Mouse (Mus musculus) embryonic facial prominence, embryonic 15.5 days (tissue): ENCODE data around the gene Bcam. TPM values are rescaled to one million over a fixed set of nuclear protein-coding genes. Genes with fewer than 3 reads are reported as not detected.

Experiments used
- ATAC-seq: fragments of 200-750 bp; cut with Nextera tagmentation; 2 replicates; pipeline ENCODE4 v1.8.0; 2017; ENCODE audit warnings: low read depth, moderate TSS enrichment; ENCODE audit not compliant: insufficient number of reproducible peaks, low FRiP score, low TSS enrichment
- H3K27ac ChIP-seq: fragments of 300-500 bp; sonication (generic); replicated peaks from 2 replicates; pipeline ENCODE4 v1.5.1; 2015; ENCODE audit warnings: mild to moderate bottlenecking, inconsistent platforms
- H3K27me3 ChIP-seq: fragments of 300-500 bp; sonication (generic); 2 replicates; pipeline ENCODE4 v1.6.1; 2015; ENCODE audit warnings: inconsistent platforms
- H3K36me3 ChIP-seq: fragments of 300-500 bp; sonication (generic); 2 replicates; pipeline ENCODE4 v1.6.1; 2015; ENCODE audit warnings: mild to moderate bottlenecking, inconsistent platforms
- H3K4me1 ChIP-seq: fragments of 300-500 bp; sonication (generic); 2 replicates; pipeline ENCODE4 v1.6.1; 2015; ENCODE audit warnings: inconsistent platforms
- H3K4me2 ChIP-seq: fragments of 300-500 bp; sonication (generic); replicated peaks from 2 replicates; pipeline ENCODE4 v1.6.1; 2015; ENCODE audit warnings: mild to moderate bottlenecking, inconsistent platforms
- H3K4me3 ChIP-seq: fragments of 300-500 bp; sonication (generic); replicated peaks from 2 replicates; pipeline ENCODE4 v1.5.1; 2015; ENCODE audit warnings: mild to moderate bottlenecking, inconsistent platforms
- H3K9ac ChIP-seq: fragments of 300-500 bp; sonication (generic); 2 replicates; pipeline ENCODE4 v1.6.1; 2015; ENCODE audit warnings: inconsistent platforms
- H3K9me3 ChIP-seq: fragments of 300-500 bp; sonication (generic); replicated peaks from 2 replicates; pipeline ENCODE4 v1.6.1; 2016; ENCODE audit warnings: inconsistent platforms
- WGBS: fragments of 180-500 bp; shearing (Covaris S2); methylation state at CpG from one replicate; pipeline ENCODE4 v1.1.7; 2015; 5-methylcytosine and 5-hydroxymethylcytosine counted together
- polyA plus RNA-seq: library from polyadenylated mRNA; unstranded; fragments of >200 nt; fragmentation: Nextera tagmentation; extraction: Ambion mirVana; gene quantifications from 2 replicates; pipeline ENCODE4 v1.2.1, GENCODE M21; 2015

Gene Bcam
- polyA plus RNA-seq, 1 experiment from 2014 or later = 158 TPM

- WGBS = 73% methylated on average over 8 of the region's 8 CpGs
- H3K4me3 ChIP-seq = no peak overlapping the region
- no peak for ATAC-seq
- H3K4me1 ChIP-seq = peaks cover 28% of the 10 kb centered on the region
- H3K9ac ChIP-seq = no peak overlapping the region
- no peaks in the 10 kb centered on the region for H3K27me3 ChIP-seq
- H3K36me3 ChIP-seq = peaks cover 5% of the 10 kb centered on the region; the same call in 1 of the 2 replicates
- no peak overlapping the region for H3K27ac ChIP-seq
- H3K9me3 ChIP-seq = no peaks in the 10 kb centered on the region
- H3K4me2 ChIP-seq = no peak overlapping the region
These were observed 18.2 kb downstream of the Bcam start for GRCm38 (mm10) chr7:19752652-19753051.

DNA sequence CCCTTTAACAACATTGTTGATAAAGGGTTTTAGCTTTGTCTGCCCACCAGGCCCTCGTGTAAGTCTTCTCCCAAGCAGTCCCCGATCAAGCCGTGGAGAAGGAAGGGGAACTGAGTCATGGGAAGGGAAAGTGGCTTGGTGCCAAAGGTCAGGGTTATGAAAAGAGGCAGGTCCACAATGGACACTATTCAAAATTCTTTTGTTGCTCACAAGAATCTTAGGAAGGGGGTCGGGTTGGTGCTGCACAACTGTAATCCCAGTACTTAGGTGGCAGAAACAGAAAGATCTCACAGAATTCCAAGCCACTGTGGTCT lies 19.8 kb downstream of the Bcam start:
- H3K27ac ChIP-seq = no peak overlapping the region
- peaks cover 40% of the 10 kb centered on the region for H3K4me1 ChIP-seq

DNA sequence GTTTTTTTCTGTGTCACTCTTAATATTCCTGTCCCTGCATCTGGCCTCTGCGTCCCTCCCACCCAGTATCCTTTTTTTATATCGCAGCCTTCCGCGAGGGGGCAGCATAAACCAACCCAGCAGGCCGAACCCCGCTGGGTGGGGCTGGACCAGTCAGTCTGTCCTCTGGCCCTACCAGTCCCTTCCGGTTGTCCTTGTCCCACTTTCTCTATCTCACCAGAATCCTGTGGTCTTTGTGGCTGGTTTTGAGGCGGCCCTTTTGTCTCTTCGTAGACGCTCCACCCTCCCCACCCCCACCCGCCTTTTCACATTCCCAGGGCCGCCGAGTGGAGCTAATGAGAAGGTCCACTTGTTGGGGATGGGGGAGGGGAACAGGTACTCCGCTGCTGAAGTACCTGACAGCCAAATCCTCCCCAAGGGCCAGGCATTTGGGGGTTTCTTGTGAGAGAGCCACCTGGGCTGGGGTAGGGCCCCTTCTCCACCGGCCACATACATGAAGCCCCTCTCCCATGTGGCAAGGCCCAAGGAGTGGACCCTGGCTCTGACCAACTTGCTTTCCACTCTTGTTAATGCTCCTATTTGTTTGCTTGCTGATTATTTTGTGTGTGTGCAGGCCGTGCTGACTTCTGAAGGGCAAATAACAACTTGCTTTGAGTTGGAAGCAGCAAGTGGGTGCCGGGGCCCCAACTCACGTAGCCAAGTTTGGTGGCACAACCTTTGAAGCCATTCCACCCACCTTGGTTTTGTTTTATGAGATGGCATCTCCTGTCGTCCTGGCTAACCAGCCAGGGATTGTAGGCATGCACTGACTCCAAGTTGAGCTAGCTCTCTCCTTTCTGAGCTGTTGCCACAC lies 20.4 kb downstream of the Bcam start, which contains the start of gene Nectin2:
Gene Nectin2, minus strand, starts transcription at position 267 of the 853 bp plus-strand sequence.
- WGBS = 15% methylated on average over 19 of the region's 19 CpGs
- Histone ChIP-seq H3K36me3 (no peaks in the 10 kb centered on the region), H3K27me3 (no peaks in the 10 kb centered on the region), H3K9ac (peak within 1 kb of the TSS; percentile 75), H3K27ac (peak within 1 kb of the TSS; percentile 96), H3K9me3 (no peaks in the 10 kb centered on the region), H3K4me2 (peak within 1 kb of the TSS; percentile 74), H3K4me1 (peaks cover 40% of the 10 kb centered on the region), H3K4me3 (peak within 1 kb of the TSS; percentile 87)
- ATAC-seq = peak; percentile 27; the same call in 1 of the 2 replicates

More for the DNA sequence above, 19.8 kb downstream of the Bcam start:
- WGBS = 43% methylated on average over 4 of the region's 4 CpGs
- Histone ChIP-seq H3K9ac (no peak overlapping the region), H3K9me3 (no peaks in the 10 kb centered on the region), H3K27me3 (no peaks in the 10 kb centered on the region), H3K4me2 (no peak overlapping the region), H3K36me3 (no peaks in the 10 kb centered on the region), H3K4me3 (no peak overlapping the region)
- no peak for ATAC-seq

DNA sequence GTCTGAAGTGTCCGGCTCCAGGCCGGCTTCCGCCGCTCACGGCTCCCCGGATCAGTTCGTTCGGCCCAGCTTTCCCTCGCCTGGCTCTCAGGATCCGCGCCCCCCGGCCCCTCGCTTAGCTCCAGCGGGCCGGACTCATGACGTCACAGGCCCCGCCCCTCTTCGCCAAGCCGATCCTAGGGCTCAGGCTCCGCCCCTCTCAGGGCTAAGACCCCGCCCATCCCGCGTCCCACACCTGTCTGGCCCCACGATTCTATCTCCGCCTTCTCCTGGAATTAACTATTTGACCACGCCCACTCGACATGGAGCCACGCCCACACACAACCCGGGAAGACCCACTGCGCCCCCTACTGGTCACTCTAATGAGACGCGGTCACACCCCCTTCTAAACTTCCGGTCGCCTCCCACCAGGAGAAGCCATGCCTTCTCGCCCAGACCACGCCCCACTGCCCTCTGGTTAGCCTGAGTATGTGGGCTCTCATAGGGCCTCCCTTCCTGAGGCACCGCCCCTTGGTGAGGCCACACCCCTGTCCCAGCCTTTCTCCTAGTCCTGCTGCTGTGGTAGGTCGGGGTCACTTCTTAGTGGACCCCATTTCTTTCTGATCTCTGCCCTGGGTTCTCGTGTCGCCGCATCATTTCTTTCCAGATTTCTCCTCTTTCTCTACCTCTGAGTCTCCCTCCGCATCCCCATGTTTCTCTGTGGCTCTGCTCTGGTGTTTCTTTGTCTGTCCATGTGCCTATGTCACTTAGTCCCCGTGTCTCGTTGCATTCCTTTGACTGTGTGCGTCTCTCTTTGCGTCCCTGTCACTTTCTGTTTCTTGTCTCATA lies 21.2 kb downstream of the Bcam start:
- no peaks in the 10 kb centered on the region for H3K27me3 ChIP-seq
- H3K4me1 ChIP-seq = peaks cover 47% of the 10 kb centered on the region
- peak overlapping the region; percentile 75 for H3K9ac ChIP-seq
- H3K4me2 ChIP-seq = peak overlapping the region; percentile 74
- peak; percentile 96 for ATAC-seq
- no peaks in the 10 kb centered on the region for H3K36me3 ChIP-seq
- H3K27ac ChIP-seq = peak overlapping the region; percentile 96
- H3K4me3 ChIP-seq = peak overlapping the region; percentile 87
- under 1% methylated on average over 46 of the region's 46 CpGs for WGBS
- no peaks in the 10 kb centered on the region for H3K9me3 ChIP-seq

DNA sequence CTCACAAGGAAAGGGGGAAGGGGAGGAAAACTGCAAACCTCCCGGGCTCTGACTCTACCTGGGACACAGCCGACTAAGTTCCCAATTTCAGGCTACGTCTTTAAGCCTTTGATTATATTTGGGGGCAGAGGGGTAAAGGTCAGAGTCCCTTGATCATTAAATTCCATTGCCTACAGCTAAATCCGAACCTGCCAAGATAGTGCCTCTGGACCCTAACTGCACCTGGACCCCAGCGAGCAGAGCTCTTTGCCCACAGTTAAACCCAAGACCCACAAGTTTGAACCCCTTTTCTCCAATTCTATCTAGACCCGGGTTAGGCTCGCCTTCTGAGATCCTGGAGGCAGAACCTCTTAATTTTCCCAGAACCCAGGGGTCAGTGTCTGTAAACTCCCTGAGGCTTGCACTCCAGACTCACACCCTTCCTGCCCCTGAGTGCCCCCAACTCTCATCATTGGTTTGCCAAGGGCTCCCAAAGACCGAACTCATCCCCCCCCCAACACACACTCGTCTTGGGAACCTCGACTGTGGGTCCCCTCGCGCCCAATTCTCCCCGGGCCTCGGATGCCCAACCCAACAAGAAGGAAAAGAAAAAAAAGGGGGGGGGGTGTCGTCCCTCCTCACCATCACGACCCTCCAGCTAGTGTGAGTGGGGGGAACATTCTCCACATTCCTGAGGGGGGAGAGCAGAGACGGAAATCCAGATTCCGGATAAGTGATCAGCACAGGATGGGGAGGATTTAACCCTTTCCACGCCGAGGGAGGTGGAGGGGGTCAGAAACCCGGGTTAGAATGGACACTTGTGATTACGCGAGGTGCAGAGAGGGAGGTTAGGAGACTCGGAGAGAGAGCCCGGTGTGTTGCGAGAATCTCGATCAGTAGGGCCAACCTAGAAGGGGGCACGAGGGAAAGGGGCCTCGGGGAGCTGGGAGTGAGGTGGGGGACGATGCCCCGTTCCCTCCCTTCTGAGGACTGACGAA lies 22.3 kb downstream of the Bcam start:
- peaks cover 47% of the 10 kb centered on the region for H3K4me1 ChIP-seq
- peak; percentile 2; the same call in 1 of the 2 replicates for ATAC-seq

DNA sequence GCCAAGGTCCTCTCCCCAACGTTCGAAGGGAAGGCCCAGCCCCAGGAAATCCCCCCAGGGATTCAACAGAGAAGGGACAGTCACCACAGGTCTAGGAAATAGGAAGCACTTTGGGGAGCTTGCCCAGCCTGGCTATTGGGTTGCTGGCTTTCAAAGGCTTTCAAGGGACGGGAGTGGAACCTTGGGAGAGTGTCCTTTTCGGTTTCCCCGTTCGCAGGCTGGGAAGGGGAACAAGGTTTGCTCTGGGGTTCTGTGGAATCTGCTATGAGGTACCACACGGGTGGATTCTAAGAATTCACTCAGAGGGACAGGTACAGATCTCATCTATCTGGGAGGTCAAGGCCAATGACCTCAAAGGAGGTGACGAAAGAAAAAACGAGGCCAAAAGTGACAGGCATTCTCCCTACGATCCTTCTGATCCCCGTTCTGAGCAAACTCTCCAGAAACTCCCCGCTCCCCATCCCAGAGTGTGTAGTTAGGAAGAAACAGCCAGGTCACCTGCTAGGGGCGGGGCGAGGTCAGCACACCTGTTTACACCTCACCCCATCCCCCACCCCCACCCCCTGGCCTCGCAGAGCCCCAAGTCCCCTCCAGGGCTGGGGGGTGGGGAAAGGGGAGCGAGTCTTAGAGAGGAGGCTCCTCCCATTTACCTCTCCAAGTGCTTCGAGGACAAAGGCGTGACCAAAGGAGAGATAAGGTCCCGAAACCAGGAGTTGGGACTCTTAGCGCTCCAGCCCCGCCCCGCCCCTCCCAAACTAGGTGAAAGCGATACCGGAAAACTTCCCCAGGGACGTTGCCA lies 23.2 kb downstream of the Bcam start:
- no peak for ATAC-seq
- no peaks in the 10 kb centered on the region for H3K9me3 ChIP-seq
- WGBS = 6% methylated on average over 25 of the region's 25 CpGs
- peak overlapping the region; percentile 87 for H3K4me3 ChIP-seq
- no peak overlapping the region for H3K9ac ChIP-seq
- H3K4me2 ChIP-seq = peak overlapping the region; percentile 74
- H3K36me3 ChIP-seq = peaks cover 4% of the 10 kb centered on the region; the same call in 1 of the 2 replicates
- H3K27ac ChIP-seq = peak overlapping the region; percentile 40
- H3K27me3 ChIP-seq = no peaks in the 10 kb centered on the region
- H3K4me1 ChIP-seq = peaks cover 46% of the 10 kb centered on the region

More for the DNA sequence above, 22.3 kb downstream of the Bcam start:
- peak overlapping the region; percentile 75 for H3K9ac ChIP-seq
- 1% methylated on average over 32 of the region's 32 CpGs for WGBS
- H3K36me3 ChIP-seq = peaks cover 4% of the 10 kb centered on the region; the same call in 1 of the 2 replicates
- no peaks in the 10 kb centered on the region for H3K27me3 ChIP-seq
- no peaks in the 10 kb centered on the region for H3K9me3 ChIP-seq
- peak overlapping the region; percentile 96 for H3K27ac ChIP-seq
- H3K4me3 ChIP-seq = peak overlapping the region; percentile 87
- H3K4me2 ChIP-seq = peak overlapping the region; percentile 74

- H3K27me3 ChIP-seq = no peaks in the 10 kb centered on the region
- peaks cover 4% of the 10 kb centered on the region; the same call in 1 of the 2 replicates for H3K36me3 ChIP-seq
- H3K4me3 ChIP-seq = peak overlapping the region; percentile 87; the same call in 1 of the 2 replicates
- no peaks in the 10 kb centered on the region for H3K9me3 ChIP-seq
- WGBS = 23% methylated on average over 6 of the region's 6 CpGs
- no peak overlapping the region for H3K9ac ChIP-seq
- peaks cover 51% of the 10 kb centered on the region for H3K4me1 ChIP-seq
- H3K27ac ChIP-seq = peak overlapping the region; percentile 40
- ATAC-seq = no peak
- H3K4me2 ChIP-seq = peak overlapping the region; percentile 74
These were observed 24.2 kb downstream of the Bcam start for GRCm38 (mm10) chr7:19746426-19747201.

- Histone ChIP-seq H3K9ac (no peak overlapping the region), H3K4me2 (no peak overlapping the region), H3K27ac (no peak overlapping the region), H3K27me3 (no peaks in the 10 kb centered on the region), H3K9me3 (no peaks in the 10 kb centered on the region), H3K4me1 (peaks cover 53% of the 10 kb centered on the region), H3K36me3 (peaks cover 4% of the 10 kb centered on the region; the same call in 1 of the 2 replicates), H3K4me3 (no peak overlapping the region)
- WGBS = 85% methylated on average over 8 of the region's 10 CpGs
- no peak for ATAC-seq
These were observed 24.8 kb downstream of the Bcam start for GRCm38 (mm10) chr7:19745971-19746370.

DNA sequence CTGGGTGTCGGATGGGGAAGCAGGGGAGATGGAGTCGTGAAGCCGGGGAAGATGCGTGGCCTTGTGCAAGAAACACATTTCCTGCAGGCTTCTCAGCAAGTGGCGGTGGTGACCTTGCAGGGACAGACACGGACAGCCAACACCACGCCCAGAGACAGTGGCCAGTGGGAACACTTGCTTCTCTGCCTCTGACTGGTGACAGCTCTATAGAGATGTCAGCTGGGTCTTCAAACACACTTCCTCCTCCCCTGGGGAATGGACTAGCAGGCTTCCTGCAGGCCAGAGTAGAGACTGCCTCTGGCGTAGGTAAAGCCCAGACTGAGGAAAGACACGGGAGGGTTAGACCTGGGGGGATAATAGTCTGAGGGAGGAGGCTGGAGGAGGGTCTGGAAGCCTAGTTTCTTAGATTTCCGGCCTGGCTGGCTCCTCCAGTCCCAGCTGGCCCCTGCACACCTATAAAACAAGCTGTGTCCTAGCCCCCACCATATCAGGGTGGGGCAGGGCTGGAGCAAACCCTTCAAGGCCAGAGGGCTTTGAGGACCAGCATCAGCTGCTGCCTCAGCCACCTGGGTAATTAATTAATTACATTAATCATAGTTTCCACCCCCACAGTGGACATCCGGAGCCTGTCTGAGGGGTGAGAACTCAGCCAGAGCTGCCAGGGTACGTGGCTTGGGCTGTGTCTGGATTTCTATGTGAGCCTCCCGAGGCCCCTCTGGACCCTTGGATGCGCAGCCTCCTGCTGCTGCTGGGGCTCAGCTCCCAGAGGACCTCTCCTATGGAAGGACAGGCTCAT lies 26.0 kb downstream of the Bcam start:
- no peak for ATAC-seq
- H3K4me2 ChIP-seq = no peak overlapping the region
- 0 out of 2 replicates have a peak overlapping the region, but pooled peaks have one; percentile 34 for H3K27ac ChIP-seq
- no peak overlapping the region for H3K4me3 ChIP-seq
- no peaks in the 10 kb centered on the region for H3K27me3 ChIP-seq
- peaks cover 45% of the 10 kb centered on the region for H3K4me1 ChIP-seq
- no peaks in the 10 kb centered on the region for H3K9me3 ChIP-seq
- peaks cover 4% of the 10 kb centered on the region; the same call in 1 of the 2 replicates for H3K36me3 ChIP-seq
- no peak overlapping the region for H3K9ac ChIP-seq
- WGBS = 59% methylated on average over 14 of the region's 14 CpGs
